Mouse (Mus musculus): ENCODE measurements around the gene Zp2. TPM values are rescaled to one million over a fixed set of nuclear protein-coding genes. Genes with fewer than 3 reads are reported as not detected.

Gene Zp2
- polyA plus RNA-seq, 1 experiment from 2014 or later: not detected

DNA sequence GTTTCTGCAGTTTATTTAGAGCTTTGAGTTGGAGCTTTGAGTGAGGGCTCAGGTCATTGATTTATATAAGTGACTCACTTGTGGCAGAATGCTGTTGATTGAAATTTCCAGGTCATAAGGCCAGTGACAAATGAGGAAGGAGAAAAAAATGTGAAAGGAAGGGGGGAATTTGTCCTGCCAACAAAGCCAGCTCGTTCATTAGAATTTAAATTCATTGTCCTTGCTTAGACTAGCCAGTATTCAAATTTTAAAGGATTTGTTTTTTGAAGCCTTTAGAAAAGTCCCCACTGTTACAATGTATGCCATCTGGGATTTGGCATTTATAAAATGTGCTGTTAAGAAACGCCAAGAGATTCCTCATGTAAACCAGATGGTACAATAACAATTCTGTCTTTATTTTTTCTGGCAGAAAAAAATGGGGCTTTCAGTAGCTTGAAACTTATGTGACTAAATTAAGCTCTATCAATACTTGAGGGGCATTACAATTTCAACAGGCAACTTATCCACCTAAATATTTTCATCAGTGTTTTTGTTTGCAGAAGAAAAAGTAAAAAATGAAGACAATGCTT is 11.8 kb upstream of the Zp2 start:
- Histone ChIP-seq H3K4me3 (ENCODE audit: low read depth, low read length) (no peak overlapping the region), H3K4me2 (no peak overlapping the region), H3K27me3 (ENCODE audit: control insufficient read depth, insufficient read depth, low read length) (no peaks in the 10 kb centered on the region; the same call in 1 of the 2 replicates), H3K4me1 (ENCODE audit: control insufficient read depth, insufficient read depth, low read length) (peaks cover 6% of the 10 kb centered on the region; the same call in 1 of the 2 replicates), H3K9ac (ENCODE audit: low read length) (no peak overlapping the region), H3K36me3 (ENCODE audit: control insufficient read depth, insufficient read depth, low read length) (no peaks in the 10 kb centered on the region), H3K27ac (ENCODE audit: low read depth, low read length) (no peak overlapping the region), H3K9me3 (ENCODE audit: control insufficient read depth, low read length) (no peaks in the 10 kb centered on the region)
- ATAC-seq (ENCODE audit: low FRiP score) (no peak), DNase-seq (ENCODE audit: low spot score, missing footprints) (no peak)
- 44% methylated on average over 2 of the region's 2 CpGs for WGBS

DNA sequence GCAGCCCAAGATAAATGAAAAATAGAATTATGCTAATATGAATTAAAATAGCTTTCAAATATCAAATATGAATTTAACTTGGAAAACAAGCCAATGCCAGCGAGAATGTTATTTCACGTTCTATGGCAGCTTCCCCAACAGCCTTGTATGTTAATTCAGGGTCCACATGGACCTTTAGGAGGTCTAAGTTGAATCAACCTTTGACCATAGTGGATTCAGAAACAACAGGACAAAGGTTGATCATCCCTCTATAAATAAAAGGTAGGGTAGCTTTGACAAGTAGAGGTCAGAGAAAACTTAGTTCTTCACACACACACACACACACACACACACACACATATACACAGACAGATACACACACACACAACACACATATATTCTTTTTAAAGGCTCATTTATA is 5.8 kb upstream of the Zp2 start:
- H3K27me3 ChIP-seq (ENCODE audit: control insufficient read depth, insufficient read depth, low read length): no peaks in the 10 kb centered on the region
- no peak overlapping the region for H3K4me2 ChIP-seq
- no peaks in the 10 kb centered on the region for H3K36me3 ChIP-seq (ENCODE audit: control insufficient read depth, insufficient read depth, low read length)
- H3K4me1 ChIP-seq (ENCODE audit: control insufficient read depth, insufficient read depth, low read length): no peaks in the 10 kb centered on the region
- H3K9ac ChIP-seq (ENCODE audit: low read length): no peak overlapping the region
- 84% methylated on average over 2 of the region's 2 CpGs for WGBS
- no peak for ATAC-seq (ENCODE audit: low FRiP score)
- no peak overlapping the region for H3K4me3 ChIP-seq (ENCODE audit: low read depth, low read length)
- no peak for DNase-seq (ENCODE audit: low spot score, missing footprints)
- H3K9me3 ChIP-seq (ENCODE audit: control insufficient read depth, low read length): no peaks in the 10 kb centered on the region
- H3K27ac ChIP-seq (ENCODE audit: low read depth, low read length): no peak overlapping the region

DNA sequence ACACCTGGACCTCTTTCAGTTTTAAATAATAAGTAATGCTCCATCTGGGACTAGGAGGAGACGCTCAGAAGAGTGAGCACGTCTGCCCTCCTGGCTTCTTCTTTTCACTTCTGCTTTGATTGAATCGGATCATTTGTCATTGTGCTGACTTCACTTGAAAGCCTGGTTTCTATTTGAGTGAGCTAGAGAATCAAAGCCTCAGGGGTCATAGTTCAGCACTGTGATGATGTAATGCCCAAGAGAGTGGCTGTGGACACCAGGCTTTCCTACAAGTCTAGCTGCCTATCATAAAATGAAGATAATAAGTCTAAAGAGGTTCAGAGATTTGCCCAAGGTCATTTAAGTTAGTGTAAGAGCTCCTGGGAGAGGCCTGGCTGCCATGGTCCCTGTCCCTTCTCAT is 5.2 kb upstream of the Zp2 start:
- 18% methylated on average over 3 of the region's 3 CpGs for WGBS
- no peak for DNase-seq (ENCODE audit: low spot score, missing footprints)
- Histone ChIP-seq H3K4me2 (no peak overlapping the region), H3K9me3 (ENCODE audit: control insufficient read depth, low read length) (no peaks in the 10 kb centered on the region), H3K27me3 (ENCODE audit: control insufficient read depth, insufficient read depth, low read length) (no peaks in the 10 kb centered on the region), H3K36me3 (ENCODE audit: control insufficient read depth, insufficient read depth, low read length) (no peaks in the 10 kb centered on the region), H3K9ac (ENCODE audit: low read length) (no peak overlapping the region), H3K4me1 (ENCODE audit: control insufficient read depth, insufficient read depth, low read length) (no peaks in the 10 kb centered on the region), H3K27ac (ENCODE audit: low read depth, low read length) (no peak overlapping the region), H3K4me3 (ENCODE audit: low read depth, low read length) (no peak overlapping the region)
- no peak for ATAC-seq (ENCODE audit: low FRiP score)

- Histone ChIP-seq H3K36me3 (ENCODE audit: control insufficient read depth, insufficient read depth, low read length) (no peaks in the 10 kb centered on the region), H3K9ac (ENCODE audit: low read length) (no peak overlapping the region), H3K27me3 (ENCODE audit: control insufficient read depth, insufficient read depth, low read length) (no peaks in the 10 kb centered on the region), H3K9me3 (ENCODE audit: control insufficient read depth, low read length) (no peaks in the 10 kb centered on the region), H3K4me1 (ENCODE audit: control insufficient read depth, insufficient read depth, low read length) (no peaks in the 10 kb centered on the region), H3K27ac (ENCODE audit: low read depth, low read length) (no peak overlapping the region), H3K4me3 (ENCODE audit: low read depth, low read length) (no peak overlapping the region), H3K4me2 (no peak overlapping the region)
- DNase-seq (ENCODE audit: low spot score, missing footprints) (peak; percentile 37), ATAC-seq (ENCODE audit: low FRiP score) (no peak)
- WGBS: 86% methylated on average over 1 of the region's 1 CpGs
Observed at GRCm38 (mm10) chr7:120142743-120143142, 2.3 kb downstream of the Zp2 start.

GRCm38 (mm10) chr7:120128951-120129350 is 16.1 kb downstream of the Zp2 start:
- H3K27ac ChIP-seq (ENCODE audit: low read depth, low read length): no peak overlapping the region
- peaks cover 4% of the 10 kb centered on the region for H3K4me1 ChIP-seq (ENCODE audit: control insufficient read depth, insufficient read depth, low read length)
- H3K9me3 ChIP-seq (ENCODE audit: control insufficient read depth, low read length): no peaks in the 10 kb centered on the region
- no peak overlapping the region for H3K9ac ChIP-seq (ENCODE audit: low read length)
- H3K36me3 ChIP-seq (ENCODE audit: control insufficient read depth, insufficient read depth, low read length): no peaks in the 10 kb centered on the region
- 72% methylated on average over 4 of the region's 4 CpGs for WGBS
- ATAC-seq (ENCODE audit: low FRiP score) (no peak), DNase-seq (ENCODE audit: low spot score, missing footprints) (no peak)
- no peak overlapping the region for H3K4me3 ChIP-seq (ENCODE audit: low read depth, low read length)
- no peak overlapping the region for H3K4me2 ChIP-seq
- H3K27me3 ChIP-seq (ENCODE audit: control insufficient read depth, insufficient read depth, low read length): no peaks in the 10 kb centered on the region

DNA sequence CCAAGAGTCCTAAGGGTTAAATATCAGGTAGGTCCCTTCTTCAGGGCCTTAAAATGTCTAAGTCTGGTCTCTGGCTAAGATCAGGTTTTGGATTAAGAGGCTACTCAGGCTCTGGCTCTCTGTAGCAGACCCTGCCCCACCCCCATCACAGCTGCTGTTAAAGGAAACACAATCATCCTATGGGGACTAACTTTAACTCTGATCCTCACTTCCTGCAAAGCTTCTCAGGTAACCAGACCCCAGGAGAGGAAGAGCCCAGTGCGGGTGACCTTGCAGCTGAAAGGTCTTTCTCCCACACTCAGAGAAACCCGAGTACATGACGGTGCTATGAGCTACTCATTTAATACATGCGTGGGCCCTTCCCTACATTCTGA is 17.4 kb downstream of the Zp2 start:
- no peaks in the 10 kb centered on the region for H3K9me3 ChIP-seq (ENCODE audit: control insufficient read depth, low read length)
- peaks cover 4% of the 10 kb centered on the region for H3K4me1 ChIP-seq (ENCODE audit: control insufficient read depth, insufficient read depth, low read length)
- DNase-seq (ENCODE audit: low spot score, missing footprints): peak; percentile 78
- no peak overlapping the region for H3K4me2 ChIP-seq
- ATAC-seq (ENCODE audit: low FRiP score): no peak
- no peaks in the 10 kb centered on the region for H3K27me3 ChIP-seq (ENCODE audit: control insufficient read depth, insufficient read depth, low read length)
- WGBS: 50% methylated on average over 4 of the region's 4 CpGs
- no peak overlapping the region for H3K9ac ChIP-seq (ENCODE audit: low read length)
- no peak overlapping the region for H3K27ac ChIP-seq (ENCODE audit: low read depth, low read length)
- H3K4me3 ChIP-seq (ENCODE audit: low read depth, low read length): no peak overlapping the region
- no peaks in the 10 kb centered on the region for H3K36me3 ChIP-seq (ENCODE audit: control insufficient read depth, insufficient read depth, low read length)

- H3K4me3 ChIP-seq (ENCODE audit: low read depth, low read length): no peak overlapping the region
- 26% methylated on average over 5 of the region's 5 CpGs for WGBS
- H3K4me1 ChIP-seq (ENCODE audit: control insufficient read depth, insufficient read depth, low read length): peaks cover 4% of the 10 kb centered on the region
- no peaks in the 10 kb centered on the region for H3K36me3 ChIP-seq (ENCODE audit: control insufficient read depth, insufficient read depth, low read length)
- ATAC-seq (ENCODE audit: low FRiP score) (no peak), DNase-seq (ENCODE audit: low spot score, missing footprints) (peak; percentile 74)
- no peak overlapping the region for H3K4me2 ChIP-seq
- H3K9me3 ChIP-seq (ENCODE audit: control insufficient read depth, low read length): no peaks in the 10 kb centered on the region
- no peaks in the 10 kb centered on the region for H3K27me3 ChIP-seq (ENCODE audit: control insufficient read depth, insufficient read depth, low read length)
- no peak overlapping the region for H3K9ac ChIP-seq (ENCODE audit: low read length)
- no peak overlapping the region for H3K27ac ChIP-seq (ENCODE audit: low read depth, low read length)
Observed at GRCm38 (mm10) chr7:120126976-120127685, 18.0 kb downstream of the Zp2 start.

- Histone ChIP-seq H3K27me3 (ENCODE audit: control insufficient read depth, insufficient read depth, low read length) (no peaks in the 10 kb centered on the region), H3K4me1 (ENCODE audit: control insufficient read depth, insufficient read depth, low read length) (peaks cover 4% of the 10 kb centered on the region), H3K27ac (ENCODE audit: low read depth, low read length) (no peak overlapping the region), H3K4me3 (ENCODE audit: low read depth, low read length) (no peak overlapping the region), H3K36me3 (ENCODE audit: control insufficient read depth, insufficient read depth, low read length) (no peaks in the 10 kb centered on the region), H3K9ac (ENCODE audit: low read length) (no peak overlapping the region), H3K4me2 (no peak overlapping the region), H3K9me3 (ENCODE audit: control insufficient read depth, low read length) (no peaks in the 10 kb centered on the region)
- 2% methylated on average over 3 of the region's 3 CpGs for WGBS
- ATAC-seq (ENCODE audit: low FRiP score): peak; percentile 89
- DNase-seq (ENCODE audit: low spot score, missing footprints): peak; percentile 97
Observed at GRCm38 (mm10) chr7:120124844-120125243, 20.2 kb downstream of the Zp2 start.

- Histone ChIP-seq H3K27me3 (ENCODE audit: control insufficient read depth, insufficient read depth, low read length) (no peaks in the 10 kb centered on the region), H3K27ac (ENCODE audit: low read depth, low read length) (no peak overlapping the region), H3K36me3 (ENCODE audit: control insufficient read depth, insufficient read depth, low read length) (no peaks in the 10 kb centered on the region), H3K9me3 (ENCODE audit: control insufficient read depth, low read length) (no peaks in the 10 kb centered on the region), H3K9ac (ENCODE audit: low read length) (no peak overlapping the region), H3K4me2 (no peak overlapping the region), H3K4me3 (ENCODE audit: low read depth, low read length) (no peak overlapping the region), H3K4me1 (ENCODE audit: control insufficient read depth, insufficient read depth, low read length) (peaks cover 4% of the 10 kb centered on the region)
- no peak for DNase-seq (ENCODE audit: low spot score, missing footprints)
- ATAC-seq (ENCODE audit: low FRiP score): no peak
- WGBS: 89% methylated on average over 4 of the region's 4 CpGs
Observed at GRCm38 (mm10) chr7:120123776-120124175, 21.3 kb downstream of the Zp2 start.

Measured in midbrain, embryonic 11.5 days (tissue).